Mouse (Mus musculus) liver, postnatal 0 days (tissue): ENCODE results near the gene Mxra8.

Source experiments
- CTCF ChIP-seq: sonication (generic); IDR thresholded peaks from 2 replicates; pipeline ENCODE4 v1.5.1; 2016; ENCODE audit warnings: antibody characterized with exemption, low read depth
- EP300 ChIP-seq: IDR thresholded peaks from 2 replicates; pipeline ENCODE4 v1.6.1; 2016; ENCODE audit warnings: antibody characterized with exemption, low read depth, mild to moderate bottlenecking

- TF ChIP-seq CTCF (no peak), EP300 (no peak)
Observed at GRCm38 (mm10) chr4:155837404-155838010, 2.0 kb upstream of the Mxra8 start.
